Mouse (Mus musculus) heart, postnatal 36 days (tissue): ENCODE data around the gene Gm9376. TPM values are rescaled to one million over a fixed set of nuclear protein-coding genes. Genes with fewer than 3 reads are reported as not detected.

Experiments used
- DNase-seq, 2 experiments: peaks; one replicate each; pipeline ENCODE4 v3.0.0; 2021 to 2022
- intact Hi-C: fragments of 180-260 bp; cut with DNase I; formaldehyde crosslinking; loops from one replicate; pipeline ENCODE4 v1.15.1; 2025
- microRNA-seq, 2 experiments: library from miRNA; unstranded; fragments of <30 nt; microRNA quantifications; one replicate each; pipeline ENCODE4 v1.2.0; 2021; ENCODE audit warnings: borderline number of aligned reads in 2 of 2
- total RNA-seq, 2 experiments: library from RNA; stranded (reverse); gene quantifications; 2 replicates each; pipeline ENCODE4 v1.2.3; 2021

Gm9376 gene
- total RNA-seq, 2 experiments from 2014 or later, result not detected

GRCm38 (mm10) chr14:118277704-118278498 lies 11.1 kb downstream of the Gm9376 start:
- intact Hi-C loops, result no loop called here
- no peak for DNase-seq

- intact Hi-C loops, result no loop called here
- no peak for DNase-seq
These were observed 15.5 kb downstream of the Gm9376 start for GRCm38 (mm10) chr14:118282272-118282671.

- intact Hi-C loops, result no loop called here
- DNase-seq, result no peak
These were observed 16.2 kb downstream of the Gm9376 start for GRCm38 (mm10) chr14:118282917-118283316.

GRCm38 (mm10) chr14:118286096-118286495 lies 19.3 kb downstream of the Gm9376 start:
- DNase-seq, result no peak
- intact Hi-C loops, result no loop called here

GRCm38 (mm10) chr14:118289133-118289532 lies 22.4 kb downstream of the Gm9376 start:
- DNase-seq, result no peak
- intact Hi-C loops, result no loop called here

GRCm38 (mm10) chr14:118290009-118290408 lies 23.2 kb downstream of the Gm9376 start:
- DNase-seq, result no peak
- intact Hi-C loops, result no loop called here

GRCm38 (mm10) chr14:118302606-118303005 lies 35.8 kb downstream of the Gm9376 start:
- intact Hi-C loops, result no loop called here
- DNase-seq, result no peak

GRCm38 (mm10) chr14:118304560-118304959 lies 37.8 kb downstream of the Gm9376 start:
- intact Hi-C loops, result no loop called here
- no peak for DNase-seq

- intact Hi-C loops, result no loop called here
- DNase-seq, result peak in 1 of 2 experiments; percentile 7
These were observed 39.2 kb downstream of the Gm9376 start for GRCm38 (mm10) chr14:118305951-118306350.

GRCm38 (mm10) chr14:118307060-118307459 lies 40.3 kb downstream of the Gm9376 start:
- DNase-seq, result no peak
- intact Hi-C loops, result no loop called here

- intact Hi-C loops, result no loop called here
These were observed 44.9 kb downstream of the Gm9376 start for GRCm38 (mm10) chr14:118311703-118312102.

GRCm38 (mm10) chr14:118312664-118313063 lies 45.9 kb downstream of the Gm9376 start:
- DNase-seq, result no peak
- intact Hi-C loops, result no loop called here

More at GRCm38 (mm10) chr14:118311703-118312102, 44.9 kb downstream of the Gm9376 start:
- DNase-seq, result no peak

GRCm38 (mm10) chr14:118313931-118314330 lies 47.2 kb downstream of the Gm9376 start:
- intact Hi-C loops, result no loop called here
- no peak for DNase-seq

GRCm38 (mm10) chr14:118317260-118317659 lies 50.5 kb downstream of the Gm9376 start:
- no peak for DNase-seq
- intact Hi-C loops, result no loop called here

Small RNA genes lying within 50 kb of the gene (microRNA-seq; reads per million reads assigned to microRNA genes)
- 0 reads per million in 2 experiments for gene Mir6241

Other genes starting within 250 kb of the Gm9376 start
- gene Dct, start 214.7 kb upstream of the Gm9376 start, total RNA-seq, result 1 to 10 TPM; 2.7 to 2.9 TPM
- 1 to 10 TPM; 9.2 to 9.6 TPM for gene Tgds, start 134.2 kb upstream of the Gm9376 start, total RNA-seq
- gene Gpr180, start 129.8 kb upstream of the Gm9376 start, total RNA-seq, result 10 to 100 TPM; 20.8 to 21.3 TPM
- not detected for gene Sox21, start 29.9 kb upstream of the Gm9376 start, total RNA-seq